Mouse (Mus musculus): ENCODE results near the gene Vamp3. TPM values are rescaled to one million over a fixed set of nuclear protein-coding genes. Genes with fewer than 3 reads are reported as not detected.
A peak's percentile ranks its signal among the peaks of the same experiment; 100 is the strongest.

Vamp3 gene
- polyA plus RNA-seq (2014; fragmentation: Nextera tagmentation; extraction: Ambion mirVana): 80.7 and 103 TPM in 2 replicates

DNA sequence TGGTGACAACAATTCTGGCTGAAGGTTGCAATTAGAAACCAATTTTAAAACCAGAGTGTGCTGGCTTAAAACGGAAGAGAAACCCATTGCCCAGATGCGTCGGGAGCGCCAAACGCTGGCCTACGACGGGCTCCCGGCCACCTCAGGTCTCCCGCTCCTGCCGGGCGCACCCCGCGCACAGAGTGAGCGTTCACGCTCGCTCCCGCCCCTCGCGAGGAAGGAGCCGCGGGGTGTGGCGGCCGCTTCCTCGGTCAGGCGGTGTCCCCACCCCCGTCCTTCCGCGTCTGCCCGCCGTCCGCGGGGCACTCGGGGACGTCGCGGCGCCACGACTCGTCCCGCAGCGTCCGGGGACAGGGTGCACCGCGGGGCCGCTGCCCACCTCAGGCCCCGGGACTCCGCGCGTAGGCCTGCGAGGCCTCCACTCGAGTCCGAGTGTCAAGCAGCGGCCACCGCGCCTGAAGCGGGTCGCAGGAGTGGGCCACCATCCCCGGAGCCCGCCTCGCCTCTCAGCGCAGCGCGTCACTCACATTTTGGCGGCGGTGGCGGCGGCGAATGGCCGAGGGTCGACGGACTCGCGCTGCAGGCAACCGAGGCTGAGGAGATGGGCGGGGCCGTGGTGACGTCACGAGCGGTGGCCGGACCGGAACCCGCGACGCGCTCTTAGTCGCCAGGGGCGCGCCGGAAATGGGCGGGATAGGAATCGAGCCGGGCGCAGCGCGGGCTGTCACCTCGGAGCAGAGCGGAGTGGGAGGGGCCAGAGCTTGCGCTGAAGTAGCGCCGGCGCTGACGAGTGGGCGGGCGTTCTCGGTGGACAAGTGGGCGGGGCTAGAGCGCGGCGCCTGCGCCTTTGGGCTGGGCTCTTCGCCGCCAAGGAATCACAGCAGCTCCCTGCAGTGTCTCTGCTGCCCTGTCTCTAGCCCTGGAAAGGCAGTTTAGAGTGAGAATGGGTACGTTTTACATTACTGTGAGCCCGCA lies at the start of gene Vamp3:
Gene Vamp3, minus strand, starts transcription at position 617 of the 975 bp plus-strand sequence.
- peak within 1 kb of the TSS; percentile 87 for H3K27ac ChIP-seq (ENCODE audit: low read depth, low read length)
- H3K4me3 ChIP-seq (ENCODE audit: low read depth, low read length): peak within 1 kb of the TSS; percentile 90
- peaks cover 6% of the 10 kb centered on the region; the same call in 1 of the 2 replicates for H3K4me1 ChIP-seq (replicated peaks; ENCODE audit: control insufficient read depth, insufficient read depth, low read length)
- under 1% methylated on average over 103 of the region's 114 CpGs for WGBS
- DNase-seq (ENCODE audit: low spot score): peak; percentile 100
- no peaks in the 10 kb centered on the region for H3K9me3 ChIP-seq (ENCODE audit: control insufficient read depth, low read length)
- H3K9ac ChIP-seq (ENCODE audit: low read depth, low read length): peak within 1 kb of the TSS; percentile 86
- ATAC-seq (ENCODE audit: low FRiP score): peak; percentile 99
- H3K4me2 ChIP-seq (replicated peaks; ENCODE audit: low read depth, low read length): peak within 1 kb of the TSS; percentile 69
- H3K27me3 ChIP-seq (ENCODE audit: control insufficient read depth, insufficient read depth, low read length): no peaks in the 10 kb centered on the region
- H3K36me3 ChIP-seq (ENCODE audit: control insufficient read depth, insufficient read depth, low read length): no peaks in the 10 kb centered on the region

DNA sequence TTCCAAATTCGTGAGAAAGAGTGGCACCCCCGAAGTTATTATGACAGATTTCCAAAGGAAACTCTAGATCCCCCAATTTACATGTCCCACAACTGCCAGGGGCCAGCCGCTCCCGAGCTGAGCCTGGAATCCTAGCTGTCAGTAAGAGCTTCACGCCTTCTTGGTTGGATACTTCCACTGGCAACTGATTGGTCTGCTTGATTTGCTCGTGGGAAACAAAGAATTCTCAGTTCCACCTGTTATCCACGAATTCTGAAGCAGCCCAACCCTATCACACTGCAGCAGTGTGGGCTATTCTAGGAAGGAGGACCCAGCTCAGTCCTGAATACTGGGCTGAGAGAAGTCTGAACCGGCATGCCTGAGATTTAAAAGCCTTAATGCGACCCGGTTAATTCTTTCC lies 48.7 kb upstream of the Vamp3 start:
- Histone ChIP-seq H3K27me3 (ENCODE audit: control insufficient read depth, insufficient read depth, low read length) (peaks cover 3% of the 10 kb centered on the region), H3K36me3 (ENCODE audit: control insufficient read depth, insufficient read depth, low read length) (no peaks in the 10 kb centered on the region), H3K4me1 (replicated peaks; ENCODE audit: control insufficient read depth, insufficient read depth, low read length) (no peaks in the 10 kb centered on the region; the same call in none of the 2 replicates), H3K9me3 (ENCODE audit: control insufficient read depth, low read length) (no peaks in the 10 kb centered on the region), H3K4me3 (ENCODE audit: low read depth, low read length) (peak overlapping the region; percentile 87), H3K9ac (ENCODE audit: low read depth, low read length) (no peak overlapping the region), H3K4me2 (replicated peaks; ENCODE audit: low read depth, low read length) (peak overlapping the region; percentile 93), H3K27ac (ENCODE audit: low read depth, low read length) (no peak overlapping the region)
- 35% methylated on average over 10 of the region's 10 CpGs for WGBS
- DNase-seq (ENCODE audit: low spot score) (peak; percentile 38), ATAC-seq (ENCODE audit: low FRiP score) (no peak)

GRCm38 (mm10) chr4:151105886-151106285 lies 48.1 kb upstream of the Vamp3 start:
- ATAC-seq (ENCODE audit: low FRiP score) (no peak), DNase-seq (ENCODE audit: low spot score) (no peak)
- Histone ChIP-seq H3K4me1 (replicated peaks; ENCODE audit: control insufficient read depth, insufficient read depth, low read length) (no peaks in the 10 kb centered on the region; the same call in none of the 2 replicates), H3K9ac (ENCODE audit: low read depth, low read length) (no peak overlapping the region), H3K36me3 (ENCODE audit: control insufficient read depth, insufficient read depth, low read length) (no peaks in the 10 kb centered on the region), H3K9me3 (ENCODE audit: control insufficient read depth, low read length) (no peaks in the 10 kb centered on the region), H3K27me3 (ENCODE audit: control insufficient read depth, insufficient read depth, low read length) (peaks cover 3% of the 10 kb centered on the region), H3K4me2 (replicated peaks; ENCODE audit: low read depth, low read length) (no peak overlapping the region), H3K27ac (ENCODE audit: low read depth, low read length) (no peak overlapping the region), H3K4me3 (ENCODE audit: low read depth, low read length) (no peak overlapping the region)
- WGBS: 89% methylated on average over 6 of the region's 6 CpGs

DNA sequence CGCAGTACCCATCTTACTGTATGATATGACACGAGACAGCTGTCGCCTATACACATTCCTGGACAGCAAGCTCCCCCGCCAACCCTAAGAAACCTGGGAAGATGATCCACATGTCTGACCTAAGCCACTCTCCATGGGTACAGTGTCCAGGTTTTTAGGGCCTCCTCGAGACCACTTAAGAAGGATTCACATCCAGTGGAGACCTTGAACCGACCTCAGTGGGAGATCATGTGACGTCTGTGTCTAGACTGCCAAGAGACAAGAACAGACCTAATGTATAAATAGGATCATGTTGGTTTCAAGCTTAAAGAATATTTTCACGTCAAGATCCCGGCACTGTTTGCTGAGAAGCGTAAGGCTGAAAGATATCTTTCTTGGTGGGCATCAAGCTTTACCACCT lies 46.4 kb upstream of the Vamp3 start:
- H3K36me3 ChIP-seq (ENCODE audit: control insufficient read depth, insufficient read depth, low read length): no peaks in the 10 kb centered on the region
- no peaks in the 10 kb centered on the region; the same call in none of the 2 replicates for H3K4me1 ChIP-seq (replicated peaks; ENCODE audit: control insufficient read depth, insufficient read depth, low read length)
- H3K9ac ChIP-seq (ENCODE audit: low read depth, low read length): no peak overlapping the region
- H3K27me3 ChIP-seq (ENCODE audit: control insufficient read depth, insufficient read depth, low read length): no peaks in the 10 kb centered on the region; the same call in 1 of the 2 replicates
- DNase-seq (ENCODE audit: low spot score) (no peak), ATAC-seq (ENCODE audit: low FRiP score) (no peak)
- H3K4me3 ChIP-seq (ENCODE audit: low read depth, low read length): no peak overlapping the region
- no peak overlapping the region for H3K27ac ChIP-seq (ENCODE audit: low read depth, low read length)
- no peak overlapping the region for H3K4me2 ChIP-seq (replicated peaks; ENCODE audit: low read depth, low read length)
- 93% methylated on average over 10 of the region's 10 CpGs for WGBS
- H3K9me3 ChIP-seq (ENCODE audit: control insufficient read depth, low read length): no peaks in the 10 kb centered on the region

GRCm38 (mm10) chr4:151103646-151104045 lies 45.9 kb upstream of the Vamp3 start:
- H3K4me3 ChIP-seq (ENCODE audit: low read depth, low read length): no peak overlapping the region
- no peak for DNase-seq (ENCODE audit: low spot score)

GRCm38 (mm10) chr4:151097104-151097438 lies 39.3 kb upstream of the Vamp3 start:
- no peaks in the 10 kb centered on the region for H3K27me3 ChIP-seq (ENCODE audit: control insufficient read depth, insufficient read depth, low read length)
- no peak for ATAC-seq (ENCODE audit: low FRiP score)
- no peak for DNase-seq (ENCODE audit: low spot score)
- no peaks in the 10 kb centered on the region for H3K36me3 ChIP-seq (ENCODE audit: control insufficient read depth, insufficient read depth, low read length)
- H3K9me3 ChIP-seq (ENCODE audit: control insufficient read depth, low read length): no peaks in the 10 kb centered on the region
- H3K27ac ChIP-seq (ENCODE audit: low read depth, low read length): no peak overlapping the region
- no peak overlapping the region for H3K9ac ChIP-seq (ENCODE audit: low read depth, low read length)
- no peak overlapping the region for H3K4me2 ChIP-seq (replicated peaks; ENCODE audit: low read depth, low read length)
- no peak overlapping the region for H3K4me3 ChIP-seq (ENCODE audit: low read depth, low read length)
- WGBS: 88% methylated on average over 11 of the region's 11 CpGs
- no peaks in the 10 kb centered on the region for H3K4me1 ChIP-seq (replicated peaks; ENCODE audit: control insufficient read depth, insufficient read depth, low read length)

More at GRCm38 (mm10) chr4:151103646-151104045, 45.9 kb upstream of the Vamp3 start:
- WGBS: 93% methylated on average over 11 of the region's 11 CpGs
- no peak for ATAC-seq (ENCODE audit: low FRiP score)
- no peaks in the 10 kb centered on the region for H3K9me3 ChIP-seq (ENCODE audit: control insufficient read depth, low read length)
- H3K27ac ChIP-seq (ENCODE audit: low read depth, low read length): no peak overlapping the region
- H3K36me3 ChIP-seq (ENCODE audit: control insufficient read depth, insufficient read depth, low read length): no peaks in the 10 kb centered on the region
- H3K4me1 ChIP-seq (replicated peaks; ENCODE audit: control insufficient read depth, insufficient read depth, low read length): no peaks in the 10 kb centered on the region; the same call in none of the 2 replicates
- H3K4me2 ChIP-seq (replicated peaks; ENCODE audit: low read depth, low read length): no peak overlapping the region
- H3K27me3 ChIP-seq (ENCODE audit: control insufficient read depth, insufficient read depth, low read length): no peaks in the 10 kb centered on the region; the same call in 1 of the 2 replicates
- no peak overlapping the region for H3K9ac ChIP-seq (ENCODE audit: low read depth, low read length)

DNA sequence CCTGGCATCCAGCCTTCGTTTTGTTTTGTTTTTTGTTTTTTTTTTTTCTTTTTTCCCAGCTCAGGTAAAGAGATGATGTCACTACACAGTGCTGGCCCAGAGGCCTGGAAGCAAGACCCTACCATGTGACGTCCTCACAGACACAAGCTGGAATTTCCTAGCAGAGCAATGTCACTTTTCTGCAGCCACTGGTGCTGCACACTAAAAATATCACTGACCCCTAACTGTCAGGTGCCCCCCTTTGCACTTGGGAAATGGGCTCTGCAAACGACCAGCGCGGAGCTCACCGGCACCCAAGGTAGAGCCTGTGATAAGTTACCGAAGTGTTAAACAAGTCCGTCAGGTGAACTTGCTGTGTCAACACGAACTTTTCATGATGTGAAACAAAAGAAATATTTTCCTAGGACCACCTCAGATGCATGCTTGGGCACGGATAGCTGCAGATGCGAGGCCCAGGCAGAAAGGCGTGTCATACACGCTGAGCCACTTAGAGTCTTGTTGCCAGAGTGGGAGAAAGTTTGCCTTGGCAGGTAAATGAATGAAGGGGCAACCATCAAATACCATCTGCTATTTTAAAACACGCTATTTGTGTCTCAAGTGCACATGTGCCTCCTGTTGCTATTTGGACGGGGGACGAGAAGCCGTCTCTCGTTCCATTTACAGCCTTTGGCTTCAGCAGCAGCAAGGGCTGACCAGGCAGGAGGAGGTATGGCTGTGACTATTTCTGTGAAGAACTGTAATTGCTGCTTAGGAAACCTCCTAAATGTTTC lies 38.8 kb upstream of the Vamp3 start:
- H3K9me3 ChIP-seq (ENCODE audit: control insufficient read depth, low read length): no peaks in the 10 kb centered on the region
- H3K4me3 ChIP-seq (ENCODE audit: low read depth, low read length): no peak overlapping the region
- ATAC-seq (ENCODE audit: low FRiP score) (no peak), DNase-seq (ENCODE audit: low spot score) (no peak)
- WGBS: 88% methylated on average over 18 of the region's 18 CpGs
- H3K36me3 ChIP-seq (ENCODE audit: control insufficient read depth, insufficient read depth, low read length): no peaks in the 10 kb centered on the region
- no peak overlapping the region for H3K9ac ChIP-seq (ENCODE audit: low read depth, low read length)
- H3K27me3 ChIP-seq (ENCODE audit: control insufficient read depth, insufficient read depth, low read length): no peaks in the 10 kb centered on the region
- H3K4me1 ChIP-seq (replicated peaks; ENCODE audit: control insufficient read depth, insufficient read depth, low read length): no peaks in the 10 kb centered on the region
- no peak overlapping the region for H3K27ac ChIP-seq (ENCODE audit: low read depth, low read length)
- no peak overlapping the region for H3K4me2 ChIP-seq (replicated peaks; ENCODE audit: low read depth, low read length)

- Histone ChIP-seq H3K9ac (ENCODE audit: low read depth, low read length) (no peak overlapping the region), H3K4me1 (replicated peaks; ENCODE audit: control insufficient read depth, insufficient read depth, low read length) (no peaks in the 10 kb centered on the region), H3K9me3 (ENCODE audit: control insufficient read depth, low read length) (no peaks in the 10 kb centered on the region), H3K27me3 (ENCODE audit: control insufficient read depth, insufficient read depth, low read length) (no peaks in the 10 kb centered on the region), H3K4me3 (ENCODE audit: low read depth, low read length) (no peak overlapping the region), H3K4me2 (replicated peaks; ENCODE audit: low read depth, low read length) (no peak overlapping the region), H3K27ac (ENCODE audit: low read depth, low read length) (no peak overlapping the region), H3K36me3 (ENCODE audit: control insufficient read depth, insufficient read depth, low read length) (no peaks in the 10 kb centered on the region)
- peak; percentile 51 for DNase-seq (ENCODE audit: low spot score)
- ATAC-seq (ENCODE audit: low FRiP score): no peak
- 29% methylated on average over 2 of the region's 2 CpGs for WGBS
These were observed 37.4 kb upstream of the Vamp3 start for GRCm38 (mm10) chr4:151095207-151095606.

Measured in hindbrain, embryonic 11.5 days (tissue).